Mouse (Mus musculus): ENCODE measurements around the gene Slc15a3. TPM values are rescaled to one million over a fixed set of nuclear protein-coding genes. Genes with fewer than 3 reads are reported as not detected.

Gene Slc15a3
- total and polyA plus RNA-seq, 3 experiments: not detected

- Histone ChIP-seq H3K79me2 (ENCODE audit: control insufficient read depth, insufficient read depth, low read length, poor library complexity) (peaks cover 35% of the 10 kb centered on the region), H3K36me3 (ENCODE audit: control insufficient read depth in 1 of 2, insufficient read depth in 2 of 2, low read length in 2 of 2) (peaks cover 6 to 13% of the 10 kb centered on the region in 2 experiments; a peak in 3 of 4 replicates), H3K9me3 (replicated peaks; ENCODE audit: insufficient read depth, low read length) (no peaks in the 10 kb centered on the region), H3K4me3 (ENCODE audit: control insufficient read depth in 1 of 2, insufficient read depth in 1 of 2, low read depth in 2 of 2, low read length in 2 of 2) (no peak overlapping the region), H3K27me3 (ENCODE audit: control insufficient read depth in 1 of 2, insufficient read depth in 2 of 2, low read length in 2 of 2) (no peaks in the 10 kb centered on the region), H3K9ac (ENCODE audit: control insufficient read depth, low read depth, low read length, poor library complexity, severe bottlenecking) (no peak overlapping the region), H3K4me1 (ENCODE audit: control insufficient read depth in 1 of 2, insufficient read depth in 2 of 2, low read length in 2 of 2) (peaks cover 0 to 7% of the 10 kb centered on the region in 2 experiments; a peak in 1 of 4 replicates), H3K27ac (ENCODE audit: control insufficient read depth, low read depth, low read length) (no peak overlapping the region)
- TF ChIP-seq ZMIZ1 (IDR thresholded peaks at IDR 0.05; ENCODE audit: low read depth, low read length): no peak
- no peak for TF ChIP-seq ETS1 (IDR thresholded peaks at IDR 0.05; ENCODE audit: low read depth, low read length)
- TF ChIP-seq NELFE (IDR thresholded peaks at IDR 0.05; ENCODE audit: low read depth, low read length): no peak
- no peak for TF ChIP-seq MAX (IDR thresholded peaks at IDR 0.05; ENCODE audit: low read length)
- no peak for TF ChIP-seq ELF1 (IDR thresholded peaks at IDR 0.05; ENCODE audit: low read depth, low read length)
- TF ChIP-seq RCOR1 (IDR thresholded peaks at IDR 0.05; ENCODE audit: low read depth, low read length): no peak
- TF ChIP-seq RAD21 (IDR thresholded peaks at IDR 0.05; ENCODE audit: low read depth, low read length): no peak
- no peak for TF ChIP-seq POLR2AphosphoS2 (IDR thresholded peaks at IDR 0.05; ENCODE audit: low read length)
- no peak for TF ChIP-seq TCF12 (IDR thresholded peaks at IDR 0.05; ENCODE audit: low read depth, low read length)
- TF ChIP-seq USF1 (IDR thresholded peaks at IDR 0.05; ENCODE audit: low read depth, low read length): no peak
- TF ChIP-seq E2F4 (IDR thresholded peaks at IDR 0.05; ENCODE audit: borderline replicate concordance, low read depth, low read length): no peak
- DNase-seq (ENCODE audit: low read depth, low spot score): no peak
These were observed 58.0 kb downstream of the Slc15a3 start for GRCm38 (mm10) chr19:10897491-10897890.

- H3K36me3 ChIP-seq (ENCODE audit: control insufficient read depth in 1 of 2, insufficient read depth in 2 of 2, low read length in 2 of 2): peaks cover 10 to 11% of the 10 kb centered on the region in 2 experiments
- H3K27me3 ChIP-seq (ENCODE audit: control insufficient read depth in 1 of 2, insufficient read depth in 2 of 2, low read length in 2 of 2): no peaks in the 10 kb centered on the region
- H3K9me3 ChIP-seq (replicated peaks; ENCODE audit: insufficient read depth, low read length): no peaks in the 10 kb centered on the region
- DNase-seq (ENCODE audit: low read depth, low spot score): no peak
- no peak for TF ChIP-seq E2F4 (IDR thresholded peaks at IDR 0.05; ENCODE audit: borderline replicate concordance, low read depth, low read length)
- TF ChIP-seq USF1 (IDR thresholded peaks at IDR 0.05; ENCODE audit: low read depth, low read length): no peak
- no peak for TF ChIP-seq TCF12 (IDR thresholded peaks at IDR 0.05; ENCODE audit: low read depth, low read length)
- TF ChIP-seq GABPA (IDR thresholded peaks at IDR 0.05; ENCODE audit: low read depth, low read length): no peak
- no peak overlapping the region for H3K9ac ChIP-seq (ENCODE audit: control insufficient read depth, low read depth, low read length, poor library complexity, severe bottlenecking)
- H3K4me1 ChIP-seq (ENCODE audit: control insufficient read depth in 1 of 2, insufficient read depth in 2 of 2, low read length in 2 of 2): peaks cover 0 to 3% of the 10 kb centered on the region in 2 experiments; a peak in 1 of 4 replicates
- no peak overlapping the region for H3K27ac ChIP-seq (ENCODE audit: control insufficient read depth, low read depth, low read length)
- no peak overlapping the region for H3K4me3 ChIP-seq (ENCODE audit: control insufficient read depth in 1 of 2, insufficient read depth in 1 of 2, low read depth in 2 of 2, low read length in 2 of 2)
- H3K79me2 ChIP-seq (ENCODE audit: control insufficient read depth, insufficient read depth, low read length, poor library complexity): peaks cover 33% of the 10 kb centered on the region
These were observed 60.8 kb downstream of the Slc15a3 start for GRCm38 (mm10) chr19:10900315-10900714.

GRCm38 (mm10) chr19:10901046-10901445 lies 61.5 kb downstream of the Slc15a3 start:
- TF ChIP-seq CHD2 (IDR thresholded peaks at IDR 0.05; ENCODE audit: low read length): no peak
- TF ChIP-seq HCFC1 (IDR thresholded peaks at IDR 0.05; ENCODE audit: low read depth, low read length): no peak
- no peak for TF ChIP-seq JUND (IDR thresholded peaks at IDR 0.05; ENCODE audit: low read depth, low read length)
- no peak for TF ChIP-seq RAD21 (IDR thresholded peaks at IDR 0.05; ENCODE audit: low read depth, low read length)
- TF ChIP-seq TCF12 (IDR thresholded peaks at IDR 0.05; ENCODE audit: low read depth, low read length): no peak
- TF ChIP-seq SIN3A (IDR thresholded peaks at IDR 0.05; ENCODE audit: low read length): no peak
- no peak for TF ChIP-seq USF1 (IDR thresholded peaks at IDR 0.05; ENCODE audit: low read depth, low read length)
- TF ChIP-seq CTCF (IDR thresholded peaks at IDR 0.05 in 2 of 3, conservative IDR thresholded peaks at IDR 0.05 in 1 of 3; ENCODE audit: control insufficient read depth in 1 of 3, insufficient read depth in 1 of 3, low read depth in 2 of 3, low read length in 3 of 3, poor library complexity in 1 of 3, severe bottlenecking in 1 of 3): no peak
- TF ChIP-seq ZC3H11A (IDR thresholded peaks at IDR 0.05; ENCODE audit: low read depth, low read length): no peak
- TF ChIP-seq POLR2A (IDR thresholded peaks at IDR 0.05; ENCODE audit: control insufficient read depth in 1 of 2, insufficient read depth in 1 of 2, low read depth in 1 of 2, low read length in 2 of 2, poor library complexity in 1 of 2): no peak
- no peak for TF ChIP-seq ELF1 (IDR thresholded peaks at IDR 0.05; ENCODE audit: low read depth, low read length)
- no peak for TF ChIP-seq GATA1 (IDR thresholded peaks at IDR 0.05; ENCODE audit: low read depth, low read length)
- no peak for TF ChIP-seq NELFE (IDR thresholded peaks at IDR 0.05; ENCODE audit: low read depth, low read length)
- no peak for TF ChIP-seq RCOR1 (IDR thresholded peaks at IDR 0.05; ENCODE audit: low read depth, low read length)
- no peak for TF ChIP-seq ZNF384 (IDR thresholded peaks at IDR 0.05; ENCODE audit: low read depth, low read length)
- Histone ChIP-seq H3K4me3 (ENCODE audit: control insufficient read depth in 1 of 2, insufficient read depth in 1 of 2, low read depth in 2 of 2, low read length in 2 of 2) (no peak overlapping the region), H3K27me3 (ENCODE audit: control insufficient read depth in 1 of 2, insufficient read depth in 2 of 2, low read length in 2 of 2) (no peaks in the 10 kb centered on the region), H3K27ac (ENCODE audit: control insufficient read depth, low read depth, low read length) (no peak overlapping the region), H3K36me3 (ENCODE audit: control insufficient read depth in 1 of 2, insufficient read depth in 2 of 2, low read length in 2 of 2) (peaks cover 10 to 11% of the 10 kb centered on the region in 2 experiments), H3K9ac (ENCODE audit: control insufficient read depth, low read depth, low read length, poor library complexity, severe bottlenecking) (no peak overlapping the region), H3K9me3 (replicated peaks; ENCODE audit: insufficient read depth, low read length) (no peaks in the 10 kb centered on the region), H3K79me2 (ENCODE audit: control insufficient read depth, insufficient read depth, low read length, poor library complexity) (peaks cover 25% of the 10 kb centered on the region), H3K4me1 (ENCODE audit: control insufficient read depth in 1 of 2, insufficient read depth in 2 of 2, low read length in 2 of 2) (peaks cover 0 to 3% of the 10 kb centered on the region in 2 experiments; a peak in 1 of 4 replicates)
- no peak for DNase-seq (ENCODE audit: low read depth, low spot score)
